Comparison of ENCODE assay signal across 8 mouse cellular contexts in genomic region chr5:130448491-130448890, GRCm38 (mm10).
DNase-seq lines count a peak whose midpoint lies in the region; ATAC-seq lines count a peak whose summit lies in the region.

No protein-coding gene starts in this region.

- peak overlapping the region; percentile 72 for H3K9ac ChIP-seq in forebrain, embryonic 16.5 days (replicated peaks; ENCODE audit: low read depth, low read length)

- H3K4me3 ChIP-seq in forebrain, embryonic 16.5 days (replicated peaks; ENCODE audit: low read length), result peak overlapping the region; percentile 68

- peak; percentile 48 to 65 for DNase-seq in cerebellum, postnatal 14 days
- DNase-seq in cerebellum, adult 8-10 months, result no peak
- peak; percentile 30 for DNase-seq in ES-CJ7 (ENCODE audit: low read depth, low spot score)
- DNase-seq in left cerebral cortex, postnatal 14 days (ENCODE audit: low spot score in 2 of 2), result peak; percentile 69 to 85
- peak; percentile 63 to 73 for DNase-seq in right cerebral cortex, adult 2 months (ENCODE audit: low spot score in 2 of 2)
- no peak for DNase-seq in c-Kit-positive CD71-positive TER-119-positive erythroid progenitor cells, embryonic 14.5 days (ENCODE audit: low spot score)

- H3K9me3 ChIP-seq in forebrain, embryonic 16.5 days (ENCODE audit: control insufficient read depth, low read length), result no peaks in the 10 kb centered on the region

- ATAC-seq in forebrain, embryonic 16.5 days, result peak; percentile 54
- no peak for ATAC-seq in activated CD4-positive, CD25-positive, alpha-beta regulatory T cell, adult 4 months

- peaks cover 17% of the 10 kb centered on the region for H3K27me3 ChIP-seq in forebrain, embryonic 16.5 days (replicated peaks; ENCODE audit: control insufficient read depth, insufficient read depth, low read length)

- H3K36me3 ChIP-seq in forebrain, embryonic 16.5 days (ENCODE audit: control insufficient read depth, insufficient read depth), result no peaks in the 10 kb centered on the region

- WGBS in forebrain, embryonic 16.5 days, result under 1% methylated on average over 20 of the region's 20 CpGs

- peak overlapping the region; percentile 95 for H3K4me2 ChIP-seq in forebrain, embryonic 16.5 days (ENCODE audit: low read length)

- H3K27ac ChIP-seq in forebrain, embryonic 16.5 days (ENCODE audit: low read length), result peak overlapping the region; percentile 41

- intact Hi-C loops in left cerebral cortex, postnatal 14 days (cut with DNase I), result loop anchor here (2.0 kb wide), 1 partner anchor 404 kb away; no protein-coding TSS in a partner anchor

- H3K4me1 ChIP-seq in forebrain, embryonic 16.5 days (replicated peaks; ENCODE audit: control insufficient read depth, insufficient read depth, low read length), result peaks cover 14% of the 10 kb centered on the region

Comparison
In these comparisons a context has a peak if more than half of its experiments do, and no peak if none do; other contexts are left out.
1. DNase-seq: peak in cerebellum, postnatal 14 days (2 of 2), ES-CJ7 (single experiment), left cerebral cortex, postnatal 14 days (2 of 2) and right cerebral cortex, adult 2 months (2 of 2); none in cerebellum, adult 8-10 months (single experiment) and c-Kit-positive CD71-positive TER-119-positive erythroid progenitor cells, embryonic 14.5 days (single experiment).